Mouse (Mus musculus) embryonic stem cell, embryonic (primary cell): ENCODE data around the gene Ganc.

ENCODE experiments used
- CTCF ChIA-PET, 4 experiments: fragments of 300-600 bp in 2 of 4; fragments of 350-600 bp in 2 of 4; sonication (Branson Sonifier 250); formaldehyde crosslinking; loops; one replicate each; lab custom pipeline; 2022; ENCODE audit warnings: inconsistent platforms in 2 of 4; lab: Charles Lee
- POLR2A ChIA-PET, 4 experiments: fragments of 300-600 bp in 2 of 4; fragments of 350-600 bp in 2 of 4; sonication (Branson Sonifier 250); formaldehyde crosslinking; loops; one replicate each; lab custom pipeline; 2022; ENCODE audit warnings: antibody characterized with exemption in 4 of 4, inconsistent platforms in 1 of 4; lab: Charles Lee

The Ganc gene

GRCm38 (mm10) chr2:120470856-120471255 is 67.2 kb downstream of the Ganc start:
- CTCF ChIA-PET, result no interaction called here
- POLR2A ChIA-PET, result interaction anchor here in 2 of 4 experiments (0.6 to 1.7 kb wide), 5 partner anchors 11 to 138 kb away, joined by 3 to 4 read pairs (median 3); partner anchors contain the start of genes Haus2 (in 1 of the 2) and Lrrc57 (in 1 of the 2)

DNA sequence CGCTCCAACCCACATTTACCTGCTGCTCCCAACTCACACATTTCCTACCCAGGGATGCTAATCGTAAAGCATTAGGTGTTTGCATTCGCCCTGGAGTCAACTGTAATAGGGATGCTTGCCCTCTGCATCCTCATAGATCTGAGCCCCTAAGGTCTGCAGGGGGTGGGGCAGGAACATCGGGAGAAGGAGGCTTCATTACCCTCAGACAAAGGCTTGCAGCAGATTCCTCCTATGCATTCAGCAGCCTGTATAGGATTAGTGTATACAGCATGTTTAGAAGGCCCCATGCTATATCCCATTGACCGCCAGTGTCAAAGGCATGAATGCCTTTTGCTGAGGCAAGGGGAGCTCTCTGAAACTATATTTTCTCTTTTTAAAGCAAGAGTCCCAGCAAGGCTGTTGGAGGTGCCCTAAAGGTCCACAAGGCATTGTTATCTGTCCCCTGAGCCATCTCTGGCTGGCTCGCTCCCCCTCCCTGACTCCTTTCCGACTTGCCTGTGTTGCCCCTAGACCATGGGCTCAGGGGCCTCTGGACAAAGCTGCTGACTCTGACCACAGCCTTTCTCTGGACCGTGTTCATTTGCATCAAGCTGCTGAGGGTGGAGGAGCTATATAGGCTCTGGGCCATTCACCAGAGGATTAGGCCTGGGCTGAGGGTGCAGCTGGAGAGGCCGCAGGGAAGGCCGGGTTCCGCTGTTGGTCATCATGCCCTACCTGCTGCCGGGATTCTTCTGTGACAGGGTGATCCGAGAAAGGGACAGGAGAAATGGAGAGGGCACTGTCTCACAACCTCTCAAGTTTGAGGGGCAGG is 72.8 kb downstream of the Ganc start:
- CTCF ChIA-PET, result interaction anchor here in 2 of 4 experiments (0.6 to 1.4 kb wide), 4 partner anchors 19 to 635 kb away, joined by 3 read pairs; no protein-coding TSS in a partner anchor
- POLR2A ChIA-PET, result interaction anchor here in 3 of 4 experiments (0.5 to 1.7 kb wide), 9 partner anchors 8 to 322 kb away, joined by 3 to 4 read pairs (median 3); partner anchors contain the start of genes Ehd4 (in 1 of the 3), Haus2 (in 1 of the 3), Lrrc57 (in 1 of the 3) and Tmem87a (in 1 of the 3)

DNA sequence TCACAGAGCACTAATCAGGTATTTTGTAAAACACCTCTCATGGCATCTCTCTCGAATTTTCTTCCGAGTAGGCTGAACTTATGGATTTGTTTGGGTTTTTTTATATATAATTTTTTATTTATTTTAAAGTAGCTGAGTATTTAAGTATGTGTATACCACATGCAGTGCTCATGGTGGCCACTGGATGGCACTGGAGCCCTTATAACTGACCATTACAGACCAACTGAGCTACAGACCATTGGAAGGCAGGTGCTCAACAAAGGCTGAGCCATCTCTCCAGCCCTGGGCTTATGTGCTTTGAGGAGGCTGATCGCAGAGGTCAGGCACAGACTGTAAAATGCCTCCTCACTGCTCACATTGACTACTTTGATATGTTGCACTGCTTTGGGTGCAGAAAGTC is 74.9 kb downstream of the Ganc start:
- ChIA-PET POLR2A (interaction anchor here (0.6 to 2.3 kb wide), 14 partner anchors 17 to 388 kb away, joined by 3 to 9 read pairs (median 5); partner anchors contain the start of genes Haus2 (in 2 of the 4), Lrrc57 (in 2 of the 4), Stard9 (in 2 of the 4) and Zfp106 (in 2 of the 4)), CTCF (interaction anchor here (0.5 to 1.9 kb wide), 82 partner anchors 8 to 935 kb away, joined by 3 to 29 read pairs (median 3); partner anchors contain the start of genes Haus2 (in 2 of the 4), Lrrc57 (in 2 of the 4), Zfp106 (in 2 of the 4) and Catsper2 (in 1 of the 4))

DNA sequence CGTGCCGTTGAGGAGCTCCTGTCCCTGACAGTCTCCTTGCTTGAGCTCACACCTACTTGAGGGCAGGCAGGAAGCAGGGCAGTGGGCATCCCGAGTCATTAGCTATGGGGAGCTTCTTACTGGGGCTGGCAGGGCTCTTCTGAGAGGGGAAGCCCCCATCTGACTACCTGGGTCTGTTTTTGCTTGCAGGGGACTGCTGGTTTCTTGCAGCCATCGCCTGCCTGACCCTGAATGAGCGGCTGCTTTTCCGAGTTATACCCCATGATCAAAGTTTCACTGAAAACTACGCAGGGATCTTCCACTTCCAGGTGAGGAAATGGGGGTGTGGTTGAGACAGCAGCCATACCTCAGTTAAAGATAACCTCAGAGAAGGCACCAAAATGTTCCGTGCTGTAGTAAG is 78.2 kb downstream of the Ganc start:
- ChIA-PET CTCF (no interaction called here), POLR2A (interaction anchor here in 2 of 4 experiments (1.1 to 1.5 kb wide), 4 partner anchors 9 to 82 kb away, joined by 3 to 4 read pairs (median 4); no protein-coding TSS in a partner anchor)

GRCm38 (mm10) chr2:120482506-120483389 is 79.1 kb downstream of the Ganc start:
- ChIA-PET POLR2A (interaction anchor here in 1 of 4 experiments (1.1 to 1.4 kb wide), 3 partner anchors 12 to 127 kb away, joined by 3 to 4 read pairs (median 3); partner anchors contain the start of genes Haus2 and Lrrc57), CTCF (no interaction called here)

- ChIA-PET CTCF (no interaction called here), POLR2A (interaction anchor here in 3 of 4 experiments (0.6 to 1.4 kb wide), 3 partner anchors 30 to 170 kb away, joined by 3 to 5 read pairs (median 4); no protein-coding TSS in a partner anchor)
Measured at GRCm38 (mm10) chr2:120484241-120484640, 80.5 kb downstream of the Ganc start.

- CTCF ChIA-PET, result no interaction called here
- POLR2A ChIA-PET, result interaction anchor here in 1 of 4 experiments (0.7 kb wide), 1 partner anchor 20 kb away, joined by 3 read pairs; no protein-coding TSS in a partner anchor
Measured at GRCm38 (mm10) chr2:120493254-120493653, 89.6 kb downstream of the Ganc start.

- POLR2A ChIA-PET, result interaction anchor here in 2 of 4 experiments (1.0 to 2.0 kb wide), 4 partner anchors 8 to 93 kb away, joined by 3 to 5 read pairs (median 4); partner anchors contain the start of gene Ganc (in 1 of the 2)
- CTCF ChIA-PET, result interaction anchor here in 1 of 4 experiments (0.6 kb wide), 1 partner anchor 45 kb away, joined by 4 read pairs; no protein-coding TSS in a partner anchor
Measured at GRCm38 (mm10) chr2:120496511-120496910, 92.8 kb downstream of the Ganc start.

DNA sequence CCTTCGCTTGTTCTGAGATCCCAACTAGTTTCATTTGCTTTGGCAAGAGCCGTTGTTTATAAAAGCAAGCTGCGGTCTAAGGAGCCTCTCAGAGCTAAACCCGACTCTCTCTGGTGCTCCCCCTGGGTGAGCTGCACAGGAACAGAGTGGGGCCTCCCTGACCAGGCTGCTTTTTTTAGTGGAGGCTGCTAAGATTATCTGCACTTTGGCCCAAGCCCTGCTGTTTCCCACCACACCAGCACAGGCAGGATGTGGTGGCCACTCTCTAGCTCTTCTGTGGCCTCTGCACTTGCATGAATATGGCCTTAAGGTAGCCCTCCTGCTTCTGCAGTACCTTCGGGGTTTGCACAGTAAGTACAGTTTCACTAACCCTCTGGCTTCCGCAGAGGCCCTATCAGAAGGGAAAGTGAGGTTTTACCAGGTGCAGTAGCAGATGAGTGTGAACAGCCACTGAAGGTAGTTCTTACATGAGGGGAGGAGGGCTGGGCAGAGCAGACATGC is 96.3 kb downstream of the Ganc start:
- ChIA-PET CTCF (no interaction called here), POLR2A (interaction anchor here in 2 of 4 experiments (0.6 to 2.0 kb wide), 4 partner anchors 8 to 45 kb away, joined by 3 to 11 read pairs (median 4); no protein-coding TSS in a partner anchor)

DNA sequence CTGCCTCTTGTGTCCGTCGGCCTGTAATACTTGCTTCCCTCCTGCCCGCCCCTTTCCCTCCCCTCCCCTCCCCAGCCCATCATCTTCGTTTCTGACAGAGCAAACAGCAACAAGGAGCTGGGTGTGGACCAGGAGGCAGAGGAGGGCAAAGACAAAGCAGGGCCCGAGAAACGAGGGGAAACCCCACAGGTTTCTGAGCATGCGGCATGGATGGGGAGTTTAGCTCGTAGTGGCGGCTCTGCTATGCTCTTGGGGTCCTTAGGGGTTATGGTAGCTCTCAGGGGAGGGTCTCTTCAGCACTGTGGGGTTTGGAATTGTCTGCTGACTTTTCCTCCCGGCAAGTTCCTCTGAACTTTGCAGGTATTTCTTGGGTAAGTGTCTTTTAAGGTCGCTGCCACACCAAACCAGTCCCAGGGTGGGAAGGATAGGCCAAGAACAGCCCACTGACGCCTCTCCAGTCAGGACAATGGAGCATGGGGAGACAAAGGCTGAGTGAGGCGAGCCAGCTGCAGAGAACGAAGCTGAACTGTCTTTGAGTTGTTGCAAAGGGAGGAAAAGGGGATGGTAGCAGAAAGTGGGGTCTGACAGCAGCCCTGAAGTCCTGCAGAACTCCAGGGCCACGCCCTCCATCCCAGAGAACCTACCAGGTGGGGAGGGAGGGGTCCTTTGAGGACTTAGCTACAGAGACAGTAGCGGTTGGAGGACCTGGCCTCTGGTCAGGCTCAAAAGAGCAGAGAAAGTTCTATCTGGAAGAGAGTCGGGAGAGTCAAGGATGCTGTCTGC is 97.6 kb downstream of the Ganc start:
- ChIA-PET POLR2A (interaction anchor here in 2 of 4 experiments (0.5 to 5.1 kb wide), 13 partner anchors 9 to 943 kb away, joined by 3 to 34 read pairs (median 4); partner anchors contain the start of gene Zfp106 (in 2 of the 2)), CTCF (interaction anchor here in 2 of 4 experiments (0.6 to 1.3 kb wide), 3 partner anchors 23 to 584 kb away, joined by 3 read pairs; no protein-coding TSS in a partner anchor)

- ChIA-PET CTCF (interaction anchor here in 1 of 4 experiments (1.3 kb wide), 1 partner anchor 23 kb away, joined by 3 read pairs; no protein-coding TSS in a partner anchor), POLR2A (interaction anchor here in 3 of 4 experiments (0.6 to 5.1 kb wide), 9 partner anchors 10 to 266 kb away, joined by 3 to 34 read pairs (median 4); partner anchors contain the start of gene Zfp106 (in 2 of the 3))
Measured at GRCm38 (mm10) chr2:120501931-120502604, 98.4 kb downstream of the Ganc start.

GRCm38 (mm10) chr2:120502605-120502990 is 98.9 kb downstream of the Ganc start:
- POLR2A ChIA-PET, result interaction anchor here in 3 of 4 experiments (0.6 to 5.1 kb wide), 9 partner anchors 11 to 267 kb away, joined by 3 to 34 read pairs (median 4); partner anchors contain the start of gene Zfp106 (in 2 of the 3)
- CTCF ChIA-PET, result interaction anchor here in 1 of 4 experiments (1.3 kb wide), 1 partner anchor 24 kb away, joined by 3 read pairs; no protein-coding TSS in a partner anchor

DNA sequence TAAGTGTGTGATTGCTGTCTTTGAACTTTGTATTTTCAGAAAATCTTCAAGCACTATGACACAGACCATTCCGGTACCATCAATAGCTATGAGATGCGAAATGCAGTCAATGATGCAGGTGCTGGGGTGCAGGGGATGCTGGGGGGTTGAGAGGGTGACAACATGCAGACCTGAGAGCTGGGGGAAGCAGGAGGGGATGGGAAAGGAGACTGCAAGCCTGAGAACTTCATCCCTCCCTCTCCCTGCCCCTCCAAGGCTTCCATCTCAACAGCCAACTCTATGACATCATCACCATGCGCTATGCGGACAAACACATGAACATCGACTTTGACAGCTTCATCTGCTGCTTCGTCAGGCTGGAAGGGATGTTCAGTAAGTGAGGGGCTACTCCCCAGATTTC is 99.4 kb downstream of the Ganc start:
- ChIA-PET CTCF (interaction anchor here in 1 of 4 experiments (0.7 kb wide), 1 partner anchor 85 kb away, joined by 4 read pairs; no protein-coding TSS in a partner anchor), POLR2A (interaction anchor here in 2 of 4 experiments (0.6 to 5.1 kb wide), 11 partner anchors 10 to 198 kb away, joined by 3 to 34 read pairs (median 4); partner anchors contain the start of gene Zfp106 (in 2 of the 2))

GRCm38 (mm10) chr2:120503992-120504391 is 100.3 kb downstream of the Ganc start:
- POLR2A ChIA-PET, result interaction anchor here in 2 of 4 experiments (0.6 to 5.1 kb wide), 12 partner anchors 9 to 199 kb away, joined by 3 to 34 read pairs (median 3); no protein-coding TSS in a partner anchor
- CTCF ChIA-PET, result interaction anchor here in 1 of 4 experiments (0.7 kb wide), 1 partner anchor 84 kb away, joined by 4 read pairs; no protein-coding TSS in a partner anchor
